ENCODE assay signal across 18 mouse cellular contexts in the genomic region with DNA sequence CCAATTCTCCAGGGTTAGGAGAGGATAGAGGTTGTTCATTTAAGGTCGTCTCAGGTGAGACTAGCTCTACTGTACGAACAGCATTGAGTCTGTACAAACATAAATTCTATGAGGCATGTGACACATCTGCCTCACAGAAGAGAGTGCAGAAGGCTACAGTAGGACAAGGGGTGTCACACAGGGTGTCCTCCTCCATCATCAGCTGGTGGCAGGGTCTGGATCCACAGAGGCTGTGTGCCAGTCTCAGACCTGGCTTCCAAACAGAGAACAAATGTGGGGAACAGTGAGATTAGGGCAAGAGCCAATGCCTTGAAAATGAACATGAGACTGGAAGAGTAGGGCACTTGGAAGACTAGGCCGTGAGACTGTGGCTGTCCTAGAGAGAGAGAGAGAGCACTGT. TPM values are rescaled to one million over a fixed set of nuclear protein-coding genes. Genes with fewer than 3 reads are reported as not detected.
"Had no signal": no experiment of that assay in that cellular context is flagged by ENCODE, and none has a peak within 500 bp of the region (broad histone marks: within the 10 kb centered on the region; RNA-seq: fewer than 3 reads in every experiment).

No protein-coding gene starts in this region.

- H3K27ac ChIP-seq: liver, embryonic 13.5 days; liver, embryonic 15.5 days; lung, embryonic 15.5 days; macrophage; midbrain, embryonic 13.5 days; neural tube, embryonic 12.5 days had no signal

- H3K4me1 ChIP-seq: liver, embryonic 13.5 days; liver, embryonic 15.5 days; megakaryocyte, embryonic 14.5 days; neural tube, embryonic 12.5 days had no signal

- DNase-seq: liver, embryonic 13.5 days; liver, postnatal 0 days; lung, adult 2 months; lung, postnatal 14 days; lung, postnatal 36 days; right cerebral cortex, postnatal 25 days; right cerebral cortex, postnatal 4 days; spleen, adult 18-20 months; thymus, adult 18-20 months; thymus, postnatal 14 days; thymus, postnatal 4 days had no signal

- H3K9me3 ChIP-seq: liver, embryonic 13.5 days; liver, embryonic 15.5 days; lung, embryonic 15.5 days; midbrain, embryonic 13.5 days; neural tube, embryonic 12.5 days had no signal

- H3K4me2 ChIP-seq: liver, embryonic 13.5 days; liver, embryonic 15.5 days; lung, embryonic 15.5 days; midbrain, embryonic 13.5 days; neural tube, embryonic 12.5 days had no signal

- H3K27me3 ChIP-seq: liver, embryonic 13.5 days had no signal

- H3K4me3 ChIP-seq: liver, embryonic 13.5 days; liver, embryonic 15.5 days; lung, embryonic 15.5 days; megakaryocyte, embryonic 14.5 days; midbrain, embryonic 13.5 days; neural tube, embryonic 12.5 days had no signal

- H3K9ac ChIP-seq: liver, embryonic 13.5 days; liver, embryonic 15.5 days; liver, postnatal 0 days; lung, embryonic 15.5 days; midbrain, embryonic 13.5 days; neural tube, embryonic 12.5 days had no signal

- H3K36me3 ChIP-seq: liver, embryonic 13.5 days; liver, embryonic 15.5 days; lung, embryonic 15.5 days; midbrain, embryonic 13.5 days; neural tube, embryonic 12.5 days had no signal

- ATAC-seq: liver, postnatal 0 days; lung, postnatal 0 days; midbrain, embryonic 13.5 days had no signal

RNA-seq across cellular contexts. Expression of a gene that starts 48.4 kb away (rescaled TPM):
- polyA plus RNA-seq: macrophage had no signal
